In genomic region chr7:88782906-88783305, GRCm38 (mm10) we compare ENCODE assay signal across 15 mouse cellular contexts.
DNase-seq lines count a peak whose midpoint lies in the region; ATAC-seq and TF ChIP-seq lines count a peak whose summit lies in the region.
"Had no signal": no experiment of that assay in that cellular context is flagged by ENCODE, and none has a peak within 500 bp of the region (broad histone marks: within the 10 kb centered on the region; RNA-seq: fewer than 3 reads in every experiment).

No protein-coding gene starts in this region.

- no peak overlapping the region for H3K4me2 ChIP-seq in forebrain, embryonic 15.5 days (replicated peaks)
- H3K4me2 ChIP-seq in forebrain, embryonic 11.5 days (ENCODE audit: low read depth, low read length, severe bottlenecking): no peak overlapping the region
- no peak overlapping the region for H3K4me2 ChIP-seq in forebrain, embryonic 16.5 days (ENCODE audit: low read length)
- H3K4me2 ChIP-seq: hindbrain, embryonic 12.5 days had no signal

- no peaks in the 10 kb centered on the region for H3K9me3 ChIP-seq in forebrain, embryonic 15.5 days
- no peaks in the 10 kb centered on the region for H3K9me3 ChIP-seq in forebrain, embryonic 11.5 days (ENCODE audit: control insufficient read depth, low read length)
- no peaks in the 10 kb centered on the region for H3K9me3 ChIP-seq in forebrain, embryonic 16.5 days (ENCODE audit: control insufficient read depth, low read length)
- H3K9me3 ChIP-seq: hindbrain, embryonic 12.5 days; midbrain, embryonic 10.5 days had no signal

- no peak overlapping the region for H3K27ac ChIP-seq in forebrain, embryonic 15.5 days (replicated peaks)
- H3K27ac ChIP-seq in forebrain, embryonic 11.5 days (ENCODE audit: low read depth, low read length): no peak overlapping the region
- H3K27ac ChIP-seq in forebrain, embryonic 16.5 days (ENCODE audit: low read length): no peak overlapping the region
- H3K27ac ChIP-seq in layer of hippocampus, adult 2 months: peak overlapping the region; percentile 46; the same call in 1 of the 2 replicates
- H3K27ac ChIP-seq: heart, adult 2 months; hindbrain, embryonic 12.5 days; kidney, postnatal 0 days; midbrain, embryonic 10.5 days had no signal

- H3K36me3 ChIP-seq in forebrain, embryonic 15.5 days: no peaks in the 10 kb centered on the region
- H3K36me3 ChIP-seq in forebrain, embryonic 11.5 days (ENCODE audit: control insufficient read depth, insufficient read depth, low read length): no peaks in the 10 kb centered on the region
- no peaks in the 10 kb centered on the region for H3K36me3 ChIP-seq in forebrain, embryonic 16.5 days (ENCODE audit: control insufficient read depth, insufficient read depth)
- H3K36me3 ChIP-seq: hindbrain, embryonic 12.5 days; midbrain, embryonic 10.5 days had no signal

- H3K27me3 ChIP-seq in forebrain, embryonic 15.5 days: no peaks in the 10 kb centered on the region
- H3K27me3 ChIP-seq in forebrain, embryonic 11.5 days (ENCODE audit: control insufficient read depth, insufficient read depth, low read length): no peaks in the 10 kb centered on the region
- no peaks in the 10 kb centered on the region for H3K27me3 ChIP-seq in forebrain, embryonic 16.5 days (replicated peaks; ENCODE audit: control insufficient read depth, insufficient read depth, low read length)
- H3K27me3 ChIP-seq: hindbrain, embryonic 12.5 days had no signal

- DNase-seq in forebrain, embryonic 11.5 days (ENCODE audit: low spot score): no peak
- DNase-seq in layer of hippocampus, adult 2 months (ENCODE audit: low spot score in 2 of 2): peak; percentile 57 to 61
- peak; percentile 11 for DNase-seq in telencephalon, adult 2 months (ENCODE audit: low read depth, low spot score)
- no peak for DNase-seq in spleen, postnatal 36 days (ENCODE audit: low spot score in 2 of 2)
- DNase-seq: adrenal gland, adult 2 months; gastrocnemius, postnatal 36 days; heart, adult 2 months; thymus, postnatal 25 days had no signal

- H3K9ac ChIP-seq in forebrain, embryonic 15.5 days (replicated peaks): no peak overlapping the region
- H3K9ac ChIP-seq in forebrain, embryonic 11.5 days (ENCODE audit: low read length): no peak overlapping the region
- H3K9ac ChIP-seq in forebrain, embryonic 16.5 days (replicated peaks; ENCODE audit: low read depth, low read length): no peak overlapping the region
- H3K9ac ChIP-seq: hindbrain, embryonic 12.5 days had no signal

- no peak overlapping the region for H3K4me3 ChIP-seq in forebrain, embryonic 15.5 days
- no peak overlapping the region for H3K4me3 ChIP-seq in forebrain, embryonic 11.5 days (ENCODE audit: low read depth, low read length)
- no peak overlapping the region for H3K4me3 ChIP-seq in forebrain, embryonic 16.5 days (replicated peaks; ENCODE audit: low read length)
- no peak overlapping the region for H3K4me3 ChIP-seq in layer of hippocampus, adult 2 months
- H3K4me3 ChIP-seq: heart, adult 2 months; hindbrain, embryonic 12.5 days; midbrain, embryonic 10.5 days had no signal

- no peak for TF ChIP-seq CTCF in layer of hippocampus, adult 2 months (conservative IDR thresholded peaks at IDR 0.05)

- peak; percentile 58; the same call in 1 of the 2 replicates for ATAC-seq in forebrain, embryonic 15.5 days (replicated peaks)
- ATAC-seq in forebrain, embryonic 11.5 days (replicated peaks; ENCODE audit: low FRiP score): no peak
- ATAC-seq in forebrain, embryonic 16.5 days: peak; percentile 55; the same call in 1 of the 2 replicates
- ATAC-seq in erythroid progenitor cell, adult 5-6 weeks (replicated peaks; ENCODE audit: low FRiP score, poor library complexity, severe bottlenecking): no peak
- ATAC-seq: intestine, postnatal 0 days had no signal

- WGBS in forebrain, embryonic 15.5 days: 79% methylated on average over 2 of the region's 2 CpGs
- WGBS in forebrain, embryonic 11.5 days: 87% methylated on average over 2 of the region's 2 CpGs
- WGBS in forebrain, embryonic 16.5 days: 67% methylated on average over 2 of the region's 2 CpGs

- no peaks in the 10 kb centered on the region for H3K4me1 ChIP-seq in forebrain, embryonic 15.5 days
- no peaks in the 10 kb centered on the region for H3K4me1 ChIP-seq in forebrain, embryonic 11.5 days (replicated peaks; ENCODE audit: control insufficient read depth, insufficient read depth, low read length)
- H3K4me1 ChIP-seq in forebrain, embryonic 16.5 days (replicated peaks; ENCODE audit: control insufficient read depth, insufficient read depth, low read length): no peaks in the 10 kb centered on the region
- H3K4me1 ChIP-seq: hindbrain, embryonic 12.5 days; midbrain, embryonic 10.5 days had no signal

Comparison
In these comparisons a context has a peak if more than half of its experiments do, and no peak if none do; other contexts are left out.
1. ATAC-seq: peak in forebrain, embryonic 15.5 days (single experiment) and forebrain, embryonic 16.5 days (single experiment); none in forebrain, embryonic 11.5 days (single experiment) and erythroid progenitor cell, adult 5-6 weeks (single experiment).
2. DNase-seq: peak in layer of hippocampus, adult 2 months (2 of 2) and telencephalon, adult 2 months (single experiment); none in forebrain, embryonic 11.5 days (single experiment) and spleen, postnatal 36 days (0 of 2).